ENCODE assay signal across 20 mouse cellular contexts in the genomic region with DNA sequence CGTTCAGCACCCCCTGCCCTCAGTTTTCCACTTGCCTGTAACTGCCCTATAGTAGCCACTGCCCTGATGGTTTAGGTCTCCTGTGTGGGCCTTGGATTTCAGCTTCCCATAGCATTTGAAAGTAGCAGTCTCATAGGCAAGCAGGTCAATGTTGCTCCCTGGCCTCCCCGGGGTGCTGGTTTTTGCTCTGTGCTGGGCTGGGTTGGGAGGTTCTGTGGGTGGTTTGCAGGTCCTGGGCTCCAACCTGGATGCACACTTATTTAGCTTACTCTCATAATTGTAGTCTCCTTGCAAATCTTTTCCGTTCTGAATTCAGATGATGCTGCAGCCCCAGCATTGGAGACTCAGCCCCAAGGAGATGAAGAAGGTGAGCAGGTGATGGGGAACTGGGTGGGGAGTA.
DNase-seq lines count a peak whose midpoint lies in the region; ATAC-seq lines count a peak whose summit lies in the region.
"Had no signal": no experiment of that assay in that cellular context is flagged by ENCODE, and none has a peak within 500 bp of the region (broad histone marks: within the 10 kb centered on the region; RNA-seq: fewer than 3 reads in every experiment).

No protein-coding gene starts in this region.

- H3K9ac ChIP-seq in midbrain, embryonic 11.5 days (ENCODE audit: low read length) = no peak overlapping the region

- no peak overlapping the region for H3K4me2 ChIP-seq in midbrain, embryonic 11.5 days

- H3K36me3 ChIP-seq in heart, embryonic 10.5 days = no peaks in the 10 kb centered on the region
- H3K36me3 ChIP-seq in midbrain, embryonic 11.5 days (ENCODE audit: control insufficient read depth, insufficient read depth, low read length) = no peaks in the 10 kb centered on the region
- no peaks in the 10 kb centered on the region for H3K36me3 ChIP-seq in midbrain, embryonic 10.5 days
- H3K36me3 ChIP-seq: G1E had no signal

- H3K4me3 ChIP-seq in heart, embryonic 10.5 days = no peak overlapping the region
- no peak overlapping the region for H3K4me3 ChIP-seq in midbrain, embryonic 11.5 days (ENCODE audit: low read depth, low read length)
- H3K4me3 ChIP-seq in midbrain, embryonic 10.5 days = no peak overlapping the region

- H3K4me1 ChIP-seq in heart, embryonic 10.5 days = peaks cover 12% of the 10 kb centered on the region; the same call in 1 of the 2 replicates
- no peaks in the 10 kb centered on the region for H3K4me1 ChIP-seq in midbrain, embryonic 11.5 days (ENCODE audit: control insufficient read depth, insufficient read depth, low read length)
- peaks cover 4% of the 10 kb centered on the region; the same call in 1 of the 2 replicates for H3K4me1 ChIP-seq in midbrain, embryonic 10.5 days

- ATAC-seq in midbrain, embryonic 11.5 days (ENCODE audit: low FRiP score) = no peak
- ATAC-seq: activated CD4-positive, CD25-positive, alpha-beta regulatory T cell, adult 4 months; CD4-positive, CD25-positive, alpha-beta regulatory T cell, adult 4 months; Patski had no signal

- no peak overlapping the region for H3K27ac ChIP-seq in heart, embryonic 10.5 days
- no peak overlapping the region for H3K27ac ChIP-seq in midbrain, embryonic 11.5 days (ENCODE audit: low read depth, low read length)
- no peak overlapping the region for H3K27ac ChIP-seq in midbrain, embryonic 10.5 days (replicated peaks)

- WGBS in heart, embryonic 10.5 days = 75% methylated on average over 3 of the region's 3 CpGs
- 85% methylated on average over 3 of the region's 3 CpGs for WGBS in midbrain, embryonic 11.5 days
- WGBS in midbrain, embryonic 10.5 days = 86% methylated on average over 3 of the region's 3 CpGs

- intact Hi-C loops in heart, postnatal 10 days (cut with DNase I) = no loop called here

- peaks cover 61% of the 10 kb centered on the region for H3K27me3 ChIP-seq in heart, embryonic 10.5 days (ENCODE audit: insufficient read depth, poor library complexity, severe bottlenecking)
- H3K27me3 ChIP-seq in midbrain, embryonic 11.5 days (ENCODE audit: control insufficient read depth, insufficient read depth, low read length) = no peaks in the 10 kb centered on the region
- H3K27me3 ChIP-seq in midbrain, embryonic 10.5 days (ENCODE audit: low read depth, poor library complexity, severe bottlenecking) = peaks cover 7% of the 10 kb centered on the region
- H3K27me3 ChIP-seq: Patski had no signal

- DNase-seq in heart, adult 11 months = peak; percentile 73
- no peak for DNase-seq in heart, postnatal 10 days
- peak; percentile 62 for DNase-seq in heart, embryonic 10.5 days (ENCODE audit: low spot score)
- DNase-seq in heart, adult 18-20 months = no peak
- DNase-seq in midbrain, embryonic 11.5 days (ENCODE audit: low spot score, missing footprints) = peak; percentile 75
- DNase-seq in midbrain, embryonic 10.5 days (ENCODE audit: low spot score) = no peak
- DNase-seq: adrenal gland, adult 2 months; adrenal gland, adult 8-10 months; adrenal gland, postnatal 10 days; adrenal gland, postnatal 14 days; adrenal gland, postnatal 25 days; adrenal gland, postnatal 36 days; B cell, adult 2 months; cerebellum, adult 11 months; cerebellum, adult 11-12 months; cerebellum, adult 18-20 months had no signal

- no peaks in the 10 kb centered on the region; the same call in 1 of the 2 replicates for H3K9me3 ChIP-seq in heart, embryonic 10.5 days
- no peaks in the 10 kb centered on the region for H3K9me3 ChIP-seq in midbrain, embryonic 11.5 days (ENCODE audit: control insufficient read depth, low read length)
- H3K9me3 ChIP-seq in midbrain, embryonic 10.5 days (replicated peaks) = no peaks in the 10 kb centered on the region

Comparison
In these comparisons a context has a peak if more than half of its experiments do, and no peak if none do; other contexts are left out.
1. DNase-seq: peak in heart, adult 11 months (single experiment), heart, embryonic 10.5 days (single experiment) and midbrain, embryonic 11.5 days (single experiment); none in heart, postnatal 10 days (0 of 2), heart, adult 18-20 months (0 of 2) and midbrain, embryonic 10.5 days (single experiment).